Comparison of ENCODE assay signal across 9 mouse cellular contexts in genomic region chr19:45748206-45748605, GRCm38 (mm10). TPM values are rescaled to one million over a fixed set of nuclear protein-coding genes. Genes with fewer than 3 reads are reported as not detected.
DNase-seq lines count a peak whose midpoint lies in the region; ATAC-seq and TF ChIP-seq lines count a peak whose summit lies in the region.
"Had no signal": no experiment of that assay in that cellular context is flagged by ENCODE, and none has a peak within 500 bp of the region (broad histone marks: within the 10 kb centered on the region; RNA-seq: fewer than 3 reads in every experiment).

No protein-coding gene starts in this region.

- peaks cover 8% of the 10 kb centered on the region for H3K36me3 ChIP-seq in heart, embryonic 11.5 days (ENCODE audit: control insufficient read depth, insufficient read depth, low read length)
- H3K36me3 ChIP-seq in E14TG2a.4 (ENCODE audit: insufficient read depth, low read length) (peaks cover 47% of the 10 kb centered on the region), macrophage (ENCODE audit: inconsistent target) (peaks cover 18% of the 10 kb centered on the region; the same call in 1 of the 2 replicates)
- peaks cover 21% of the 10 kb centered on the region for H3K36me3 ChIP-seq in forebrain, embryonic 15.5 days

- peaks cover 17% of the 10 kb centered on the region; the same call in 1 of the 2 replicates for H3K79me2 ChIP-seq in macrophage (ENCODE audit: inconsistent target)

- peaks cover 29% of the 10 kb centered on the region for H3K27me3 ChIP-seq in heart, embryonic 11.5 days (ENCODE audit: control insufficient read depth, insufficient read depth, low read length)
- peaks cover 30% of the 10 kb centered on the region for H3K27me3 ChIP-seq in E14TG2a.4 (ENCODE audit: insufficient read depth, low read length)
- peaks cover 35% of the 10 kb centered on the region for H3K27me3 ChIP-seq in forebrain, embryonic 15.5 days

- WGBS in heart, embryonic 11.5 days (ENCODE audit: insufficient replicate concordance), result 36% methylated on average over 9 of the region's 9 CpGs
- 52% methylated on average over 9 of the region's 9 CpGs for WGBS in forebrain, embryonic 15.5 days
- whole genome bisulfite sequencing in macrophage (ENCODE audit: missing documents), result 54% methylated on average over 9 of the region's 9 CpGs

- no peak overlapping the region for H3K27ac ChIP-seq in heart, embryonic 11.5 days (ENCODE audit: low read depth, low read length)
- H3K27ac ChIP-seq in forebrain, embryonic 15.5 days (replicated peaks), result no peak overlapping the region
- no peak overlapping the region for H3K27ac ChIP-seq in macrophage

- no peak for ATAC-seq in heart, embryonic 11.5 days (replicated peaks; ENCODE audit: insufficient number of reproducible peaks, low FRiP score, low TSS enrichment)
- ATAC-seq in forebrain, embryonic 15.5 days (replicated peaks), result no peak

- no peak for DNase-seq in heart, postnatal 10 days
- no peak for DNase-seq in urinary bladder, adult 18-20 months (ENCODE audit: low spot score in 2 of 2)
- no peak for DNase-seq in kidney, adult 8-10 months
- DNase-seq in MN1 (ENCODE audit: low spot score), result no peak

- intact Hi-C loops in heart, postnatal 10 days (cut with DNase I), result loop anchor here (2.0 kb wide), 1 partner anchor 33 kb away; no protein-coding TSS in a partner anchor

- no peak for TF ChIP-seq CTCF in E14TG2a.4 (conservative IDR thresholded peaks at IDR 0.05; ENCODE audit: low read length)

- peak overlapping the region; percentile 95 for H3K4me2 ChIP-seq in heart, embryonic 11.5 days
- H3K4me2 ChIP-seq in forebrain, embryonic 15.5 days (replicated peaks), result peak overlapping the region; percentile 91

- peak overlapping the region; percentile 84; the same call in 1 of the 2 replicates for H3K9ac ChIP-seq in heart, embryonic 11.5 days (ENCODE audit: low read depth, low read length)
- H3K9ac ChIP-seq in forebrain, embryonic 15.5 days (replicated peaks), result 0 out of 2 replicates have a peak overlapping the region, but pooled peaks have one; percentile 58

- peaks cover 24% of the 10 kb centered on the region for H3K4me1 ChIP-seq in heart, embryonic 11.5 days (ENCODE audit: control insufficient read depth, insufficient read depth, low read length)
- peaks cover 71% of the 10 kb centered on the region for H3K4me1 ChIP-seq in E14TG2a.4 (replicated peaks; ENCODE audit: low read depth, low read length)
- peaks cover 36% of the 10 kb centered on the region for H3K4me1 ChIP-seq in forebrain, embryonic 15.5 days

- no peaks in the 10 kb centered on the region for H3K9me3 ChIP-seq in heart, embryonic 11.5 days (replicated peaks; ENCODE audit: control insufficient read depth, low read length)
- no peaks in the 10 kb centered on the region for H3K9me3 ChIP-seq in E14TG2a.4 (ENCODE audit: low read length)
- no peaks in the 10 kb centered on the region for H3K9me3 ChIP-seq in forebrain, embryonic 15.5 days

- peak overlapping the region; percentile 84 for H3K4me3 ChIP-seq in heart, embryonic 11.5 days (ENCODE audit: low read depth, low read length)
- H3K4me3 ChIP-seq in E14TG2a.4 (replicated peaks; ENCODE audit: low read length), result peak overlapping the region; percentile 98
- peak overlapping the region; percentile 52 for H3K4me3 ChIP-seq in forebrain, embryonic 15.5 days
- H3K4me3 ChIP-seq in macrophage (ENCODE audit: inconsistent target), result peak overlapping the region; percentile 59

RNA-seq across cellular contexts. Expression of gene Npm3, which starts 1.2 kb away (rescaled TPM):
- polyA plus RNA-seq in heart, embryonic 11.5 days (2014; fragmentation: Nextera tagmentation; extraction: Ambion mirVana), result 11.4 and 13.6 TPM in 2 replicates
- total RNA-seq in heart, postnatal 10 days (2021), result 10 to 100 TPM; 17.7 to 19.7 TPM
- 9.5 and 9.7 TPM in 2 replicates for polyA plus RNA-seq in forebrain, embryonic 15.5 days (2015; fragmentation: Nextera tagmentation; extraction: Ambion mirVana)
- 10 to 100 TPM in 9 of 26 experiments, 1 to 10 TPM in 17; 5.4 to 16.7 (median 8.5) TPM for total RNA-seq in macrophage (2018; cell fraction: chromatin; rRNA removed)
- total RNA-seq in macrophage (2018; cell fraction: cytosol; rRNA removed), result 10 to 100 TPM in 22 of 26 experiments, 1 to 10 TPM in 4; 6.9 to 23.5 (median 15.8) TPM
- 10 to 100 TPM in 7 of 26 experiments, 1 to 10 TPM in 19; 2.0 to 20.9 (median 7.7) TPM for total RNA-seq in macrophage (2018; cell fraction: nucleus; rRNA removed)
- polyA plus RNA-seq in macrophage (2018), result 11.7 to 64.5 TPM (median 22.5 TPM) in 3 replicates

RNA-seq across cellular contexts. Expression of gene Fgf8, which starts 5.5 kb away (rescaled TPM):
- 0.66 and 0.73 TPM in 2 replicates for polyA plus RNA-seq in heart, embryonic 11.5 days (2014; fragmentation: Nextera tagmentation; extraction: Ambion mirVana)
- not detected for total RNA-seq in heart, postnatal 10 days (2021)
- polyA plus RNA-seq in forebrain, embryonic 15.5 days (2015; fragmentation: Nextera tagmentation; extraction: Ambion mirVana), result 0.23 and 0.90 TPM in 2 replicates
- not detected for total RNA-seq in macrophage (2018; cell fraction: chromatin; rRNA removed)
- total RNA-seq in macrophage (2018; cell fraction: cytosol; rRNA removed), result not detected
- not detected for total RNA-seq in macrophage (2018; cell fraction: nucleus; rRNA removed)
- polyA plus RNA-seq in macrophage (2018), result not detected in 3 replicates
- total RNA-seq: hematopoietic stem cell, adult 5-6 weeks had no signal

RNA-seq across cellular contexts. Expression of gene Mgea5, which starts 35.4 kb away (rescaled TPM):
- polyA plus RNA-seq in heart, embryonic 11.5 days (2014; fragmentation: Nextera tagmentation; extraction: Ambion mirVana), result 40.2 and 48.3 TPM in 2 replicates
- total RNA-seq in heart, postnatal 10 days (2021), result 10 to 100 TPM; 73.6 to 77.1 TPM
- 93.6 and 94.5 TPM in 2 replicates for polyA plus RNA-seq in forebrain, embryonic 15.5 days (2015; fragmentation: Nextera tagmentation; extraction: Ambion mirVana)
- 100 to 1,000 TPM; 370 to 603 (median 505) TPM for total RNA-seq in macrophage (2018; cell fraction: chromatin; rRNA removed)
- 100 to 1,000 TPM in 9 of 26 experiments, 10 to 100 TPM in 17; 77.7 to 118 (median 92.2) TPM for total RNA-seq in macrophage (2018; cell fraction: cytosol; rRNA removed)
- total RNA-seq in macrophage (2018; cell fraction: nucleus; rRNA removed), result 100 to 1,000 TPM; 224 to 458 (median 312) TPM
- polyA plus RNA-seq in macrophage (2018), result 71.3 to 78.4 TPM (median 71.7 TPM) in 3 replicates
